In the genomic region with DNA sequence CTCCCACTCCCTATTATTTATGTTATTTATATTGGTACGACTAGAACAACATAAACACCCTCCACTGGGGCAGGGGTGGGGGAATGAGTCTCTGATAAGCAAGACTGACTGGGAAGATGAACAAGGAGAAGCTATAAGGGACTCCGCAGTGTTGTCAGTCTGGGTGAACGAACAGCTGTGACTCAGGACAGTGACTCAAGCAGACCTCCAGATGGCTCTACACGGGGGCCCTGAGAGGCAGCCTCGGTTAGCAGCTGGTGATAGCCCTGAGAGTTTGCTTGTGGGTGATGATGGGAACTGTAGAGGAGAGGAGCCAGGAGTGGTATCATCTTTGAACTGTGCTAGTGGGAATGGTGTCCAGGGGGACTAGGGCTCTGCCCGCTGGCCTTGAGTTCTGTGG, we compare ENCODE assay signal across 29 mouse cellular contexts. TPM values are rescaled to one million over a fixed set of nuclear protein-coding genes. Genes with fewer than 3 reads are reported as not detected.
DNase-seq lines count a peak whose midpoint lies in the region; ATAC-seq and TF ChIP-seq lines count a peak whose summit lies in the region.
"Had no signal": no experiment of that assay in that cellular context is flagged by ENCODE, and none has a peak within 500 bp of the region (broad histone marks: within the 10 kb centered on the region; RNA-seq: fewer than 3 reads in every experiment).

No protein-coding gene starts in this region.

- H3K27ac ChIP-seq in hindbrain, embryonic 11.5 days (ENCODE audit: low read depth, low read length), result no peak overlapping the region
- H3K27ac ChIP-seq in hindbrain, embryonic 13.5 days, result no peak overlapping the region
- H3K27ac ChIP-seq in midbrain, embryonic 15.5 days, result no peak overlapping the region
- no peak overlapping the region for H3K27ac ChIP-seq in midbrain, postnatal 0 days (ENCODE audit: low read depth, low read length)
- H3K27ac ChIP-seq in intestine, embryonic 15.5 days, result 0 out of 2 replicates have a peak overlapping the region, but pooled peaks have one; percentile 23
- peak overlapping the region; percentile 91 for H3K27ac ChIP-seq in small intestine, adult 2 months (ENCODE audit: insufficient read depth, low read depth, low read length)
- H3K27ac ChIP-seq: forebrain, embryonic 12.5 days; gastrocnemius, adult 2 months; limb, embryonic 10.5 days; limb, embryonic 15.5 days; liver, embryonic 13.5 days; macrophage; neural tube, embryonic 13.5 days had no signal

- DNase-seq in hindbrain, embryonic 11.5 days (ENCODE audit: low spot score), result no peak
- no peak for DNase-seq in midbrain, postnatal 0 days (ENCODE audit: low spot score)
- DNase-seq: adrenal gland, postnatal 25 days; cerebellum, adult 18-20 months; cerebellum, postnatal 10 days; gastrocnemius, adult 2 months; gastrocnemius, postnatal 36 days; heart, adult 18-20 months; kidney, postnatal 10 days; layer of hippocampus, adult 9-11 months; liver, embryonic 13.5 days; lung, adult 18-20 months; midbrain, embryonic 14.5 days; right cerebral cortex, postnatal 14 days had no signal

- TF ChIP-seq POLR2A in small intestine, adult 2 months (IDR thresholded peaks at IDR 0.05; ENCODE audit: low read depth, low read length), result no peak

- no peak overlapping the region for H3K9ac ChIP-seq in hindbrain, embryonic 11.5 days (ENCODE audit: low read depth, low read length)
- no peak overlapping the region for H3K9ac ChIP-seq in hindbrain, embryonic 13.5 days
- H3K9ac ChIP-seq in midbrain, embryonic 15.5 days, result no peak overlapping the region
- H3K9ac ChIP-seq in midbrain, postnatal 0 days (replicated peaks; ENCODE audit: low read length, poor library complexity, severe bottlenecking), result no peak overlapping the region
- H3K9ac ChIP-seq in intestine, embryonic 15.5 days, result no peak overlapping the region
- H3K9ac ChIP-seq: forebrain, embryonic 12.5 days; heart, embryonic 12.5 days; limb, embryonic 15.5 days; liver, embryonic 13.5 days; neural tube, embryonic 13.5 days had no signal

- peak; percentile 8; the same call in 1 of the 2 replicates for ATAC-seq in hindbrain, embryonic 11.5 days (ENCODE audit: low FRiP score)
- no peak for ATAC-seq in hindbrain, embryonic 13.5 days (ENCODE audit: low FRiP score)
- 0 out of 2 replicates have a peak, but pooled peaks have one; percentile 21 for ATAC-seq in midbrain, embryonic 15.5 days (replicated peaks)
- ATAC-seq in midbrain, postnatal 0 days (ENCODE audit: low FRiP score), result no peak
- peak; percentile 15; the same call in 1 of the 2 replicates for ATAC-seq in intestine, embryonic 15.5 days
- ATAC-seq in erythroid progenitor cell, adult 5-6 weeks (replicated peaks; ENCODE audit: low FRiP score, poor library complexity, severe bottlenecking), result no peak
- ATAC-seq: hindbrain, embryonic 16.5 days had no signal

- no peaks in the 10 kb centered on the region for H3K4me1 ChIP-seq in hindbrain, embryonic 11.5 days (replicated peaks; ENCODE audit: control insufficient read depth, insufficient read depth, low read length)
- peaks cover 11% of the 10 kb centered on the region for H3K4me1 ChIP-seq in hindbrain, embryonic 13.5 days (replicated peaks)
- H3K4me1 ChIP-seq in midbrain, embryonic 15.5 days, result 0 out of 2 replicates have a peak, but pooled peaks cover 5% of the 10 kb centered on the region
- H3K4me1 ChIP-seq in midbrain, postnatal 0 days (ENCODE audit: insufficient read depth, low read length), result no peaks in the 10 kb centered on the region
- peaks cover 25% of the 10 kb centered on the region for H3K4me1 ChIP-seq in intestine, embryonic 15.5 days (replicated peaks)
- peaks cover 17% of the 10 kb centered on the region; the same call in 1 of the 2 replicates for H3K4me1 ChIP-seq in small intestine, adult 2 months (ENCODE audit: control insufficient read depth, insufficient read depth, insufficient read length, low read length)
- H3K4me1 ChIP-seq: heart, embryonic 12.5 days; liver, embryonic 13.5 days had no signal

- TF ChIP-seq CTCF in midbrain, postnatal 0 days (IDR thresholded peaks at IDR 0.05), result no peak
- no peak for TF ChIP-seq CTCF in small intestine, adult 2 months (IDR thresholded peaks at IDR 0.05; ENCODE audit: extremely low read depth, insufficient read length, insufficient replicate concordance, low read depth, low read length)

- 44% methylated on average over 6 of the region's 6 CpGs for WGBS in hindbrain, embryonic 11.5 days
- 45% methylated on average over 6 of the region's 6 CpGs for WGBS in hindbrain, embryonic 13.5 days
- WGBS in midbrain, embryonic 15.5 days, result 52% methylated on average over 6 of the region's 6 CpGs
- 54% methylated on average over 6 of the region's 6 CpGs for WGBS in midbrain, postnatal 0 days
- 32% methylated on average over 6 of the region's 6 CpGs for WGBS in intestine, embryonic 15.5 days
- WGBS in small intestine, adult 2 months, result 12% methylated on average over 6 of the region's 6 CpGs

- no peak overlapping the region for H3K4me2 ChIP-seq in hindbrain, embryonic 11.5 days (replicated peaks; ENCODE audit: low read depth, low read length)
- H3K4me2 ChIP-seq in hindbrain, embryonic 13.5 days, result no peak overlapping the region
- H3K4me2 ChIP-seq in midbrain, embryonic 15.5 days, result no peak overlapping the region
- H3K4me2 ChIP-seq in midbrain, postnatal 0 days (ENCODE audit: low read depth, low read length, poor library complexity, severe bottlenecking), result no peak overlapping the region
- H3K4me2 ChIP-seq in intestine, embryonic 15.5 days (replicated peaks), result peak overlapping the region; percentile 7; the same call in 1 of the 2 replicates
- H3K4me2 ChIP-seq: forebrain, embryonic 12.5 days; heart, embryonic 12.5 days; limb, embryonic 15.5 days; liver, embryonic 13.5 days; neural tube, embryonic 13.5 days had no signal

- no peak overlapping the region for H3K4me3 ChIP-seq in hindbrain, embryonic 11.5 days (ENCODE audit: low read depth, low read length)
- no peak overlapping the region for H3K4me3 ChIP-seq in hindbrain, embryonic 13.5 days
- no peak overlapping the region for H3K4me3 ChIP-seq in midbrain, embryonic 15.5 days
- no peak overlapping the region for H3K4me3 ChIP-seq in midbrain, postnatal 0 days (ENCODE audit: low read depth, low read length)
- H3K4me3 ChIP-seq in intestine, embryonic 15.5 days (replicated peaks), result no peak overlapping the region
- peak overlapping the region; percentile 41 for H3K4me3 ChIP-seq in small intestine, adult 2 months (ENCODE audit: low read depth, low read length)
- H3K4me3 ChIP-seq: erythroblast, embryonic 14.5 days; forebrain, embryonic 12.5 days; gastrocnemius, adult 2 months; heart, embryonic 12.5 days; limb, embryonic 10.5 days; limb, embryonic 15.5 days; liver, embryonic 13.5 days; neural tube, embryonic 13.5 days had no signal

- no peaks in the 10 kb centered on the region for H3K9me3 ChIP-seq in hindbrain, embryonic 11.5 days (ENCODE audit: control insufficient read depth, low read length)
- H3K9me3 ChIP-seq in hindbrain, embryonic 13.5 days, result no peaks in the 10 kb centered on the region
- H3K9me3 ChIP-seq in midbrain, embryonic 15.5 days, result no peaks in the 10 kb centered on the region
- H3K9me3 ChIP-seq in midbrain, postnatal 0 days (ENCODE audit: low read length), result no peaks in the 10 kb centered on the region
- H3K9me3 ChIP-seq in intestine, embryonic 15.5 days, result no peaks in the 10 kb centered on the region
- H3K9me3 ChIP-seq: forebrain, embryonic 12.5 days; heart, embryonic 12.5 days; limb, embryonic 10.5 days; limb, embryonic 15.5 days; liver, embryonic 13.5 days; neural tube, embryonic 13.5 days had no signal

- no peaks in the 10 kb centered on the region for H3K27me3 ChIP-seq in hindbrain, embryonic 11.5 days (ENCODE audit: control insufficient read depth, insufficient read depth, low read length)
- peaks cover 8% of the 10 kb centered on the region; the same call in 1 of the 2 replicates for H3K27me3 ChIP-seq in hindbrain, embryonic 13.5 days
- no peaks in the 10 kb centered on the region for H3K27me3 ChIP-seq in midbrain, embryonic 15.5 days (replicated peaks)
- no peaks in the 10 kb centered on the region for H3K27me3 ChIP-seq in midbrain, postnatal 0 days (ENCODE audit: insufficient read depth, low read length)
- no peaks in the 10 kb centered on the region for H3K27me3 ChIP-seq in intestine, embryonic 15.5 days (replicated peaks)
- H3K27me3 ChIP-seq in small intestine, adult 2 months (ENCODE audit: control insufficient read depth, insufficient read depth, low read length), result no peaks in the 10 kb centered on the region
- H3K27me3 ChIP-seq: forebrain, embryonic 12.5 days; neural tube, embryonic 13.5 days had no signal

- H3K36me3 ChIP-seq in hindbrain, embryonic 11.5 days (ENCODE audit: control insufficient read depth, insufficient read depth, low read length), result no peaks in the 10 kb centered on the region
- H3K36me3 ChIP-seq in hindbrain, embryonic 13.5 days, result no peaks in the 10 kb centered on the region
- H3K36me3 ChIP-seq in midbrain, embryonic 15.5 days (replicated peaks), result no peaks in the 10 kb centered on the region
- no peaks in the 10 kb centered on the region for H3K36me3 ChIP-seq in midbrain, postnatal 0 days (ENCODE audit: insufficient read depth, low read length)
- no peaks in the 10 kb centered on the region for H3K36me3 ChIP-seq in intestine, embryonic 15.5 days
- no peaks in the 10 kb centered on the region for H3K36me3 ChIP-seq in small intestine, adult 2 months (ENCODE audit: control insufficient read depth, insufficient read depth, low read length)
- H3K36me3 ChIP-seq: forebrain, embryonic 12.5 days; heart, embryonic 12.5 days; limb, embryonic 10.5 days; limb, embryonic 15.5 days; liver, embryonic 13.5 days; neural tube, embryonic 13.5 days had no signal

RNA-seq across cellular contexts. Expression of gene Dact2, which starts 23.5 kb away (rescaled TPM):
- 0.25 and 0.86 TPM in 2 replicates for polyA plus RNA-seq in hindbrain, embryonic 11.5 days (2014; fragmentation: Nextera tagmentation; extraction: Ambion mirVana)
- polyA plus RNA-seq in hindbrain, embryonic 13.5 days (2015; fragmentation: Nextera tagmentation; extraction: Ambion mirVana), result 0.53 and 1.0 TPM in 2 replicates
- polyA plus RNA-seq in midbrain, embryonic 15.5 days (2015; fragmentation: Nextera tagmentation; extraction: Ambion mirVana), result 1.7 and 2.9 TPM in 2 replicates
- total RNA-seq in midbrain, postnatal 0 days (2014; rRNA removed), result 19.4 and 19.9 TPM in 2 replicates
- polyA plus RNA-seq in midbrain, postnatal 0 days (2015; fragmentation: Nextera tagmentation; extraction: Ambion mirVana), result 2.8 TPM in 2 replicates
- polyA plus RNA-seq in intestine, embryonic 15.5 days (2015; fragmentation: Nextera tagmentation; extraction: Ambion mirVana), result 5.7 and 6.1 TPM in 2 replicates
- 11.1 and 43.8 TPM in 2 replicates for polyA plus RNA-seq in small intestine, adult 2 months (2012; rRNA removed)
- not detected in 2 replicates for total RNA-seq in erythroid progenitor cell, adult 5-6 weeks (2015; ENCODE audit: low replicate concordance)
- not detected in 2 replicates for total RNA-seq in erythroid progenitor cell, adult 5-6 weeks (2017; ENCODE audit: low replicate concordance)
- total RNA-seq: hematopoietic stem cell, adult 5-6 weeks; megakaryocyte-erythroid progenitor cell, adult 5-6 weeks had no signal
- polyA plus RNA-seq: erythroblast, embryonic 14.5 days; macrophage had no signal

RNA-seq across cellular contexts. Expression of gene Smoc2, which starts 51.7 kb away (rescaled TPM):
- polyA plus RNA-seq in hindbrain, embryonic 11.5 days (2014; fragmentation: Nextera tagmentation; extraction: Ambion mirVana), result 14.5 and 19.4 TPM in 2 replicates
- 4.4 and 7.0 TPM in 2 replicates for polyA plus RNA-seq in hindbrain, embryonic 13.5 days (2015; fragmentation: Nextera tagmentation; extraction: Ambion mirVana)
- polyA plus RNA-seq in midbrain, embryonic 15.5 days (2015; fragmentation: Nextera tagmentation; extraction: Ambion mirVana), result 2.9 and 3.3 TPM in 2 replicates
- total RNA-seq in midbrain, postnatal 0 days (2014; rRNA removed), result 4.5 and 5.3 TPM in 2 replicates
- 5.2 TPM in 2 replicates for polyA plus RNA-seq in midbrain, postnatal 0 days (2015; fragmentation: Nextera tagmentation; extraction: Ambion mirVana)
- polyA plus RNA-seq in intestine, embryonic 15.5 days (2015; fragmentation: Nextera tagmentation; extraction: Ambion mirVana), result 122 and 132 TPM in 2 replicates
- 43.5 and 45.2 TPM in 2 replicates for polyA plus RNA-seq in small intestine, adult 2 months (2012; rRNA removed)
- not detected in 2 replicates for total RNA-seq in erythroid progenitor cell, adult 5-6 weeks (2015; ENCODE audit: low replicate concordance)
- total RNA-seq in erythroid progenitor cell, adult 5-6 weeks (2017; ENCODE audit: low replicate concordance), result 0.39 TPM in 1 of 2 replicates, not detected in the other
- total RNA-seq: hematopoietic stem cell, adult 5-6 weeks; megakaryocyte-erythroid progenitor cell, adult 5-6 weeks had no signal
- polyA plus RNA-seq: macrophage had no signal

Comparison
In these comparisons a context has a peak if more than half of its experiments do, and no peak if none do; other contexts are left out.
1. ATAC-seq: peak in hindbrain, embryonic 11.5 days (single experiment), midbrain, embryonic 15.5 days (single experiment) and intestine, embryonic 15.5 days (single experiment); none in hindbrain, embryonic 13.5 days (single experiment), midbrain, postnatal 0 days (single experiment) and erythroid progenitor cell, adult 5-6 weeks (single experiment).
2. H3K27ac ChIP-seq: peak in intestine, embryonic 15.5 days (single experiment) and small intestine, adult 2 months (single experiment); none in hindbrain, embryonic 11.5 days (single experiment), hindbrain, embryonic 13.5 days (single experiment), midbrain, embryonic 15.5 days (single experiment) and midbrain, postnatal 0 days (single experiment).